Mouse (Mus musculus) E14TG2a.4 (cell line): Measurements from ENCODE around the gene Gigyf1.

Source experiments
- CTCF ChIP-seq: conservative IDR thresholded peaks from 2 replicates; pipeline ENCODE4 v1.5.1; 2014; ENCODE audit warnings: low read length
- POU5F1 ChIP-seq: IDR thresholded peaks from 2 replicates; pipeline ENCODE4 v1.6.1; 2014; ENCODE audit warnings: low read length, borderline replicate concordance

GRCm38 (mm10) chr5:137551119-137551518 is 32.8 kb downstream of the Gigyf1 start:
- TF ChIP-seq CTCF, result peak; percentile 61
- TF ChIP-seq POU5F1, result no peak
